Mouse (Mus musculus) G1E (cell line): ENCODE measurements at regions not wholly inside any gene's neighbourhood (a gene's known extent, or its start where the extent isn't known, plus 50 kb on each side); places are given as distances from the start of the nearest gene placed in this dataset.

Source experiments
- CTCF ChIP-seq: IDR thresholded peaks from 2 replicates; pipeline ENCODE4 v1.5.1; 2012; ENCODE audit warnings: low read depth, low read length, inconsistent platforms, mixed read lengths
- GATA1 ChIP-seq: IDR thresholded peaks from 2 replicates; pipeline ENCODE4 v1.6.1; 2012; ENCODE audit warnings: borderline replicate concordance, low read length, inconsistent platforms, mixed read lengths
- POLR2AphosphoS5 ChIP-seq: IDR thresholded peaks from 2 replicates; pipeline ENCODE4 v1.6.1; 2012; ENCODE audit warnings: low read depth, low read length, inconsistent platforms; ENCODE audit not compliant: insufficient replicate concordance
- TAL1 ChIP-seq: conservative IDR thresholded peaks from 2 replicates; pipeline ENCODE4 v1.6.1; 2012; ENCODE audit warnings: low read depth, low read length, inconsistent platforms, mixed read lengths

- TF ChIP-seq CTCF, result no peak
- no peak for TF ChIP-seq POLR2AphosphoS5
- TF ChIP-seq GATA1, result no peak
- no peak for TF ChIP-seq TAL1
Observed at GRCm38 (mm10) chr17:49171252-49172047, 239.3 kb downstream of the Lrfn2 start.
